Mouse (Mus musculus): Measurements from ENCODE around the gene Gm44596.
A peak's percentile ranks its signal among the peaks of the same experiment; 100 is the strongest.
"Not testable (repeated sequence)": the region's sequence is repeated elsewhere in the genome, so short reads cannot be mapped to it uniquely, and the experiment has no call there.

Gm44596 gene

GRCm38 (mm10) chr6:128380594-128381167 is 5.4 kb downstream of the Gm44596 start:
- DNase-seq (ENCODE audit: low spot score): not testable (repeated sequence)

GRCm38 (mm10) chr6:128381254-128381653 is 6.0 kb downstream of the Gm44596 start:
- no peak for DNase-seq (ENCODE audit: low spot score)

GRCm38 (mm10) chr6:128383752-128384151 is 8.4 kb downstream of the Gm44596 start:
- DNase-seq (ENCODE audit: low spot score): no peak

- DNase-seq (ENCODE audit: low spot score): no peak
Observed at GRCm38 (mm10) chr6:128385026-128385425, 9.7 kb downstream of the Gm44596 start.

- DNase-seq (ENCODE audit: low spot score): no peak
Observed at GRCm38 (mm10) chr6:128389185-128389584, 13.9 kb downstream of the Gm44596 start.

GRCm38 (mm10) chr6:128390683-128391082 is 15.4 kb downstream of the Gm44596 start:
- no peak for DNase-seq (ENCODE audit: low spot score)

GRCm38 (mm10) chr6:128397574-128398261 is 22.4 kb downstream of the Gm44596 start:
- DNase-seq (ENCODE audit: low spot score): no peak

- DNase-seq (ENCODE audit: low spot score): no peak
Observed at GRCm38 (mm10) chr6:128398996-128399395, 23.7 kb downstream of the Gm44596 start, which contains the start of gene Nrip2. Gene Nrip2, plus strand, starts transcription at chr6:128399296.

GRCm38 (mm10) chr6:128399421-128400185 is 24.3 kb downstream of the Gm44596 start:
- DNase-seq (ENCODE audit: low spot score): no peak

- DNase-seq (ENCODE audit: low spot score): no peak
Observed at GRCm38 (mm10) chr6:128404708-128405107, 29.4 kb downstream of the Gm44596 start.

- DNase-seq (ENCODE audit: low spot score): no peak
Observed at GRCm38 (mm10) chr6:128408544-128409125, 33.3 kb downstream of the Gm44596 start.

GRCm38 (mm10) chr6:128410305-128410704 is 35.0 kb downstream of the Gm44596 start:
- no peak for DNase-seq (ENCODE audit: low spot score)

GRCm38 (mm10) chr6:128411115-128411514 is 35.8 kb downstream of the Gm44596 start:
- DNase-seq (ENCODE audit: low spot score): peak; percentile 53

- no peak for DNase-seq (ENCODE audit: low spot score)
Observed at GRCm38 (mm10) chr6:128416169-128416568, 40.9 kb downstream of the Gm44596 start.

- DNase-seq (ENCODE audit: low spot score): no peak
Observed at GRCm38 (mm10) chr6:128418076-128418475, 42.8 kb downstream of the Gm44596 start.

- DNase-seq (ENCODE audit: low spot score): no peak
Observed at GRCm38 (mm10) chr6:128421036-128421435, 45.7 kb downstream of the Gm44596 start.

- DNase-seq (ENCODE audit: low spot score): no peak
Observed at GRCm38 (mm10) chr6:128421480-128421879, 46.2 kb downstream of the Gm44596 start.

GRCm38 (mm10) chr6:128423496-128424268 is 48.4 kb downstream of the Gm44596 start:
- DNase-seq (ENCODE audit: low spot score): no peak

- DNase-seq (ENCODE audit: low spot score): peak; percentile 96
Observed at GRCm38 (mm10) chr6:128424269-128425019, 49.1 kb downstream of the Gm44596 start, which contains the start of gene Itfg2. Gene Itfg2, minus strand, starts transcription at chr6:128424931.

GRCm38 (mm10) chr6:128425046-128425445 is 49.7 kb downstream of the Gm44596 start:
- DNase-seq (ENCODE audit: low spot score): no peak

- no peak for DNase-seq (ENCODE audit: low spot score)
Observed at GRCm38 (mm10) chr6:128427571-128427970, 52.3 kb downstream of the Gm44596 start.

Measured in T-cell, adult 2 months (primary cell).